Mouse (Mus musculus) activated CD4-positive, CD25-positive, alpha-beta regulatory T cell, adult 4 months (primary cell): ENCODE results near the gene Dhx40. TPM values are rescaled to one million over a fixed set of nuclear protein-coding genes. Genes with fewer than 3 reads are reported as not detected.

Experiments used
- ATAC-seq: one replicate; pipeline ENCODE4 v1.8.0; 2017
- polyA plus RNA-seq, 2 experiments: library from polyadenylated mRNA; unstranded; fragments of 100-300 nt; shearing (Covaris generic); gene quantifications; one replicate each; pipeline ENCODE4 v1.2.1; 2017

Dhx40 gene
- 10 to 100 TPM; 20.1 TPM for polyA plus RNA-seq

- ATAC-seq, result peak; percentile 88
Measured at GRCm38 (mm10) chr11:86807505-86807989, at the start of gene Dhx40. Gene Dhx40, minus strand, starts transcription at chr11:86807746.

- no peak for ATAC-seq
Measured at GRCm38 (mm10) chr11:86855639-86856425, 48.3 kb upstream of the Dhx40 start.

- no peak for ATAC-seq
Measured at GRCm38 (mm10) chr11:86853081-86853480, 45.5 kb upstream of the Dhx40 start.

GRCm38 (mm10) chr11:86852534-86853054 lies 45.0 kb upstream of the Dhx40 start:
- ATAC-seq, result no peak

- ATAC-seq, result no peak
Measured at GRCm38 (mm10) chr11:86851714-86852533, 44.4 kb upstream of the Dhx40 start.

GRCm38 (mm10) chr11:86851234-86851671 lies 43.7 kb upstream of the Dhx40 start:
- no peak for ATAC-seq

GRCm38 (mm10) chr11:86843831-86844230 lies 36.3 kb upstream of the Dhx40 start:
- no peak for ATAC-seq

- no peak for ATAC-seq
Measured at GRCm38 (mm10) chr11:86841261-86841660, 33.7 kb upstream of the Dhx40 start.

GRCm38 (mm10) chr11:86840511-86841154 lies 33.1 kb upstream of the Dhx40 start:
- no peak for ATAC-seq

GRCm38 (mm10) chr11:86839716-86840447 lies 32.3 kb upstream of the Dhx40 start:
- ATAC-seq, result no peak

GRCm38 (mm10) chr11:86838792-86839191 lies 31.2 kb upstream of the Dhx40 start:
- no peak for ATAC-seq

GRCm38 (mm10) chr11:86836366-86836765 lies 28.8 kb upstream of the Dhx40 start:
- ATAC-seq, result peak; percentile 66

- no peak for ATAC-seq
Measured at GRCm38 (mm10) chr11:86834628-86835338, 27.2 kb upstream of the Dhx40 start.

- ATAC-seq, result no peak
Measured at GRCm38 (mm10) chr11:86834050-86834449, 26.5 kb upstream of the Dhx40 start.

GRCm38 (mm10) chr11:86833153-86833552 lies 25.6 kb upstream of the Dhx40 start:
- no peak for ATAC-seq

- ATAC-seq, result peak; percentile 82
Measured at GRCm38 (mm10) chr11:86828396-86828795, 20.9 kb upstream of the Dhx40 start.

- peak; percentile 72 for ATAC-seq
Measured at GRCm38 (mm10) chr11:86827476-86828245, 20.1 kb upstream of the Dhx40 start.

GRCm38 (mm10) chr11:86824433-86824832 lies 16.9 kb upstream of the Dhx40 start:
- no peak for ATAC-seq

- ATAC-seq, result no peak
Measured at GRCm38 (mm10) chr11:86822531-86822930, 15.0 kb upstream of the Dhx40 start.

GRCm38 (mm10) chr11:86819536-86819935 lies 12.0 kb upstream of the Dhx40 start:
- ATAC-seq, result no peak
